Mouse (Mus musculus): Measurements from ENCODE around the gene Mrrf. TPM values are rescaled to one million over a fixed set of nuclear protein-coding genes. Genes with fewer than 3 reads are reported as not detected.

The Mrrf gene
- total and polyA plus RNA-seq, 3 experiments: 1.8 to 57.9 (median 55.2) TPM

GRCm38 (mm10) chr2:36236889-36237288 is 100.7 kb downstream of the Mrrf start:
- Histone ChIP-seq H3K36me3 (replicated peaks) (no peaks in the 10 kb centered on the region), H3K4me3 (ENCODE audit: low read depth, low read length) (no peak overlapping the region), H3K27me3 (ENCODE audit: insufficient read depth, low read length) (peaks cover 12% of the 10 kb centered on the region; the same call in 1 of the 2 replicates), H3K4me1 (ENCODE audit: insufficient read depth, low read depth, low read length) (no peaks in the 10 kb centered on the region), H3K9me3 (replicated peaks) (0 out of 2 replicates have a peak, but pooled peaks cover 2% of the 10 kb centered on the region)
- no peak for ATAC-seq (ENCODE audit: extremely low read depth, insufficient number of reproducible peaks, low FRiP score, poor library complexity, severe bottlenecking)
- TF ChIP-seq GATA2 (IDR thresholded peaks at IDR 0.05; ENCODE audit: borderline replicate concordance, low read depth, low read length) (no peak), GATA1 (IDR thresholded peaks at IDR 0.05; ENCODE audit: borderline replicate concordance, low read length) (no peak), TAL1 (conservative IDR thresholded peaks at IDR 0.05; ENCODE audit: low read depth, low read length) (no peak), POLR2AphosphoS5 (IDR thresholded peaks at IDR 0.05; ENCODE audit: insufficient replicate concordance, low read depth, low read length) (no peak), CTCF (IDR thresholded peaks at IDR 0.05; ENCODE audit: low read depth, low read length) (no peak)
- DNase-seq (ENCODE audit: low spot score): no peak

- TF ChIP-seq TAL1 (conservative IDR thresholded peaks at IDR 0.05; ENCODE audit: low read depth, low read length): no peak
- no peak for TF ChIP-seq GATA1 (IDR thresholded peaks at IDR 0.05; ENCODE audit: borderline replicate concordance, low read length)
- TF ChIP-seq GATA2 (IDR thresholded peaks at IDR 0.05; ENCODE audit: borderline replicate concordance, low read depth, low read length): no peak
- TF ChIP-seq CTCF (IDR thresholded peaks at IDR 0.05; ENCODE audit: low read depth, low read length): no peak
- DNase-seq (ENCODE audit: low spot score) (no peak), ATAC-seq (ENCODE audit: extremely low read depth, insufficient number of reproducible peaks, low FRiP score, poor library complexity, severe bottlenecking) (no peak)
- Histone ChIP-seq H3K9me3 (replicated peaks) (0 out of 2 replicates have a peak, but pooled peaks cover 2% of the 10 kb centered on the region), H3K4me1 (ENCODE audit: insufficient read depth, low read depth, low read length) (no peaks in the 10 kb centered on the region), H3K27me3 (ENCODE audit: insufficient read depth, low read length) (peaks cover 13% of the 10 kb centered on the region), H3K4me3 (ENCODE audit: low read depth, low read length) (no peak overlapping the region), H3K36me3 (replicated peaks) (no peaks in the 10 kb centered on the region)
These were observed 101.4 kb downstream of the Mrrf start for GRCm38 (mm10) chr2:36237557-36237956.

GRCm38 (mm10) chr2:36238467-36238866 is 102.3 kb downstream of the Mrrf start:
- DNase-seq (ENCODE audit: low spot score) (no peak), ATAC-seq (ENCODE audit: extremely low read depth, insufficient number of reproducible peaks, low FRiP score, poor library complexity, severe bottlenecking) (no peak)
- no peak for TF ChIP-seq CTCF (IDR thresholded peaks at IDR 0.05; ENCODE audit: low read depth, low read length)
- no peak for TF ChIP-seq GATA2 (IDR thresholded peaks at IDR 0.05; ENCODE audit: borderline replicate concordance, low read depth, low read length)
- TF ChIP-seq TAL1 (conservative IDR thresholded peaks at IDR 0.05; ENCODE audit: low read depth, low read length): no peak
- Histone ChIP-seq H3K36me3 (replicated peaks) (no peaks in the 10 kb centered on the region), H3K4me1 (ENCODE audit: insufficient read depth, low read depth, low read length) (no peaks in the 10 kb centered on the region), H3K27me3 (ENCODE audit: insufficient read depth, low read length) (peaks cover 12% of the 10 kb centered on the region), H3K9me3 (replicated peaks) (0 out of 2 replicates have a peak, but pooled peaks cover 2% of the 10 kb centered on the region), H3K4me3 (ENCODE audit: low read depth, low read length) (no peak overlapping the region)

- TF ChIP-seq TAL1 (conservative IDR thresholded peaks at IDR 0.05; ENCODE audit: low read depth, low read length) (no peak), CTCF (IDR thresholded peaks at IDR 0.05; ENCODE audit: low read depth, low read length) (no peak), GATA1 (IDR thresholded peaks at IDR 0.05; ENCODE audit: borderline replicate concordance, low read length) (no peak), GATA2 (IDR thresholded peaks at IDR 0.05; ENCODE audit: borderline replicate concordance, low read depth, low read length) (no peak), POLR2AphosphoS5 (IDR thresholded peaks at IDR 0.05; ENCODE audit: insufficient replicate concordance, low read depth, low read length) (no peak)
- peaks cover 8% of the 10 kb centered on the region for H3K27me3 ChIP-seq (ENCODE audit: insufficient read depth, low read length)
- no peak for DNase-seq (ENCODE audit: low spot score)
- no peaks in the 10 kb centered on the region for H3K4me1 ChIP-seq (ENCODE audit: insufficient read depth, low read depth, low read length)
- no peaks in the 10 kb centered on the region for H3K36me3 ChIP-seq (replicated peaks)
- 0 out of 2 replicates have a peak, but pooled peaks cover 2% of the 10 kb centered on the region for H3K9me3 ChIP-seq (replicated peaks)
- ATAC-seq (ENCODE audit: extremely low read depth, insufficient number of reproducible peaks, low FRiP score, poor library complexity, severe bottlenecking): no peak
- no peak overlapping the region for H3K4me3 ChIP-seq (ENCODE audit: low read depth, low read length)
These were observed 102.8 kb downstream of the Mrrf start for GRCm38 (mm10) chr2:36238951-36239350.

Other genes with a start within 250 kb of the Mrrf start
- not detected in 2 replicates for gene Ttll11, start 156.5 kb upstream of the Mrrf start, total RNA-seq (2014; fragmentation: Nextera tagmentation)
- 0.33 and 0.46 TPM in 2 replicates for gene Ttll11, start 156.5 kb upstream of the Mrrf start, total RNA-seq (2017)
- 0.87 and 1.1 TPM in 2 replicates for gene Ttll11, start 156.5 kb upstream of the Mrrf start, polyA plus RNA-seq (2012)
- gene Ndufa8, start 87.0 kb upstream of the Mrrf start, total RNA-seq (2014; fragmentation: Nextera tagmentation): 18.2 and 28.7 TPM in 2 replicates
- gene Ndufa8, start 87.0 kb upstream of the Mrrf start, total RNA-seq (2017): 40.1 and 44.9 TPM in 2 replicates
- gene Ndufa8, start 87.0 kb upstream of the Mrrf start, polyA plus RNA-seq (2012): 31.6 and 38.9 TPM in 2 replicates
- gene Morn5, start 86.9 kb upstream of the Mrrf start, total RNA-seq (2014; fragmentation: Nextera tagmentation): not detected in 2 replicates
- 0.22 TPM in 1 of 2 replicates, not detected in the other for gene Morn5, start 86.9 kb upstream of the Mrrf start, total RNA-seq (2017)
- gene Morn5, start 86.9 kb upstream of the Mrrf start, polyA plus RNA-seq (2012): not detected in 2 replicates
- gene Lhx6, start 31.0 kb upstream of the Mrrf start, total RNA-seq (2014; fragmentation: Nextera tagmentation): not detected in 2 replicates
- gene Lhx6, start 31.0 kb upstream of the Mrrf start, total RNA-seq (2017): 0.06 and 0.16 TPM in 2 replicates
- not detected in 2 replicates for gene Lhx6, start 31.0 kb upstream of the Mrrf start, polyA plus RNA-seq (2012)
- gene Rbm18, start 384 bp downstream of the Mrrf start, total RNA-seq (2014; fragmentation: Nextera tagmentation): 42.1 and 59.4 TPM in 2 replicates
- 27.0 and 33.2 TPM in 2 replicates for gene Rbm18, start 384 bp downstream of the Mrrf start, total RNA-seq (2017)
- gene Rbm18, start 384 bp downstream of the Mrrf start, polyA plus RNA-seq (2012): 11.5 and 13.3 TPM in 2 replicates
- not detected in 2 replicates for gene Ptgs1, start 94.0 kb downstream of the Mrrf start, total RNA-seq (2014; fragmentation: Nextera tagmentation)
- gene Ptgs1, start 94.0 kb downstream of the Mrrf start, total RNA-seq (2017): 0.66 and 0.70 TPM in 2 replicates
- gene Ptgs1, start 94.0 kb downstream of the Mrrf start, polyA plus RNA-seq (2012): 0.13 TPM in 1 of 2 replicates, not detected in the other
- not detected in 2 replicates for gene Olfr338, start 237.1 kb downstream of the Mrrf start, total RNA-seq (2014; fragmentation: Nextera tagmentation)
- gene Olfr338, start 237.1 kb downstream of the Mrrf start, total RNA-seq (2017): not detected in 2 replicates
- not detected in 2 replicates for gene Olfr338, start 237.1 kb downstream of the Mrrf start, polyA plus RNA-seq (2012)

All from G1E (cell line).